Mouse (Mus musculus) lung, adult 2 months (tissue): Measurements from ENCODE around the gene Tmem82.

ENCODE experiments used
- CTCF ChIP-seq: fragments of 200-500 bp; IDR thresholded peaks from 2 replicates; pipeline ENCODE4 v1.5.1; 2011; ENCODE audit warnings: mild to moderate bottlenecking, low read length, control low read depth; ENCODE audit not compliant: insufficient read depth
- POLR2A ChIP-seq: fragments of 200-500 bp; IDR thresholded peaks from 2 replicates; pipeline ENCODE4 v1.6.1; 2011; ENCODE audit warnings: low read depth, mild to moderate bottlenecking, control low read depth, low read length, borderline replicate concordance; ENCODE audit errors: extremely low read depth

GRCm38 (mm10) chr4:141583919-141584318 is 34.5 kb downstream of the Tmem82 start:
- no peak for TF ChIP-seq CTCF
- TF ChIP-seq POLR2A: no peak
